Mouse (Mus musculus) heart, embryonic 10.5 days (tissue): Measurements from ENCODE around the gene Hrk. TPM values are rescaled to one million over a fixed set of nuclear protein-coding genes. Genes with fewer than 3 reads are reported as not detected.
A peak's percentile ranks its signal among the peaks of the same experiment; 100 is the strongest.

Source experiments
- DNase-seq: peaks from one replicate; pipeline ENCODE4 v3.0.0-alpha.2; 2017; ENCODE audit warnings: low spot score
- H3K27ac ChIP-seq: fragments of 300-500 bp; sonication (generic); 2 replicates; pipeline ENCODE4 v1.5.1; 2016; ENCODE audit warnings: mild to moderate bottlenecking
- H3K27me3 ChIP-seq: fragments of 300-500 bp; sonication (generic); 2 replicates; pipeline ENCODE4 v1.6.1; 2016; ENCODE audit warnings: mild to moderate bottlenecking; ENCODE audit not compliant: poor library complexity, insufficient read depth, severe bottlenecking
- H3K36me3 ChIP-seq: fragments of 300-500 bp; sonication (generic); 2 replicates; pipeline ENCODE4 v1.6.1; 2016; ENCODE audit warnings: mild to moderate bottlenecking, moderate library complexity
- H3K4me1 ChIP-seq: fragments of 300-500 bp; sonication (generic); 2 replicates; pipeline ENCODE4 v1.6.1; 2016; ENCODE audit warnings: mild to moderate bottlenecking
- H3K4me3 ChIP-seq: fragments of 300-500 bp; sonication (generic); 2 replicates; pipeline ENCODE4 v1.5.1; 2016; ENCODE audit warnings: mild to moderate bottlenecking, moderate library complexity
- H3K9me3 ChIP-seq: fragments of 300-500 bp; sonication (generic); 2 replicates; pipeline ENCODE4 v1.6.1; 2016; ENCODE audit warnings: mild to moderate bottlenecking, moderate library complexity
- WGBS: fragments of 180-500 bp; shearing (Covaris S2); methylation state at CpG from one replicate; pipeline ENCODE4 v1.1.7; 2016; 5-methylcytosine and 5-hydroxymethylcytosine counted together
- polyA plus RNA-seq: library from polyadenylated mRNA; unstranded; fragments of >200 nt; fragmentation: Nextera tagmentation; extraction: Ambion mirVana; gene quantifications from 2 replicates; pipeline ENCODE4 v1.2.1, GENCODE M21; 2016

Hrk gene
- polyA plus RNA-seq, 1 experiment from 2014 or later: not detected

GRCm38 (mm10) chr5:118144327-118144726 is 20.1 kb upstream of the Hrk start:
- DNase-seq: peak; percentile 71
- WGBS: 75% methylated on average over 4 of the region's 4 CpGs
- Histone ChIP-seq H3K4me3 (no peak overlapping the region), H3K27me3 (no peaks in the 10 kb centered on the region), H3K27ac (no peak overlapping the region), H3K4me1 (peaks cover 55% of the 10 kb centered on the region), H3K9me3 (no peaks in the 10 kb centered on the region), H3K36me3 (peaks cover 41% of the 10 kb centered on the region)

- H3K27ac ChIP-seq: no peak overlapping the region
- no peak overlapping the region for H3K4me3 ChIP-seq
- DNase-seq: peak; percentile 57
- WGBS: 52% methylated on average over 6 of the region's 6 CpGs
- H3K4me1 ChIP-seq: peaks cover 57% of the 10 kb centered on the region
- no peaks in the 10 kb centered on the region for H3K9me3 ChIP-seq
- peaks cover 37% of the 10 kb centered on the region for H3K36me3 ChIP-seq
- H3K27me3 ChIP-seq: no peaks in the 10 kb centered on the region
Observed at GRCm38 (mm10) chr5:118144770-118145169, 19.7 kb upstream of the Hrk start.

- DNase-seq: no peak
- Histone ChIP-seq H3K4me1 (peaks cover 61% of the 10 kb centered on the region), H3K36me3 (peaks cover 31% of the 10 kb centered on the region), H3K4me3 (no peak overlapping the region), H3K9me3 (no peaks in the 10 kb centered on the region), H3K27me3 (no peaks in the 10 kb centered on the region), H3K27ac (peak overlapping the region; percentile 24; the same call in 1 of the 2 replicates)
- WGBS: 91% methylated on average over 3 of the region's 3 CpGs
Observed at GRCm38 (mm10) chr5:118145458-118145857, 19.0 kb upstream of the Hrk start.

GRCm38 (mm10) chr5:118145999-118146679 is 18.3 kb upstream of the Hrk start:
- 51% methylated on average over 15 of the region's 15 CpGs for WGBS
- no peak overlapping the region for H3K4me3 ChIP-seq
- no peak for DNase-seq
- H3K27ac ChIP-seq: peak overlapping the region; percentile 24; the same call in 1 of the 2 replicates
- peaks cover 57% of the 10 kb centered on the region for H3K4me1 ChIP-seq
- peaks cover 26% of the 10 kb centered on the region for H3K36me3 ChIP-seq
- H3K9me3 ChIP-seq: no peaks in the 10 kb centered on the region
- no peaks in the 10 kb centered on the region for H3K27me3 ChIP-seq

GRCm38 (mm10) chr5:118147264-118147663 is 17.2 kb upstream of the Hrk start:
- H3K36me3 ChIP-seq: peaks cover 24% of the 10 kb centered on the region
- no peak overlapping the region; the same call in 1 of the 2 replicates for H3K27ac ChIP-seq
- H3K27me3 ChIP-seq: no peaks in the 10 kb centered on the region
- H3K4me1 ChIP-seq: peaks cover 57% of the 10 kb centered on the region
- no peak overlapping the region for H3K4me3 ChIP-seq
- WGBS: 82% methylated on average over 10 of the region's 10 CpGs
- H3K9me3 ChIP-seq: no peaks in the 10 kb centered on the region
- no peak for DNase-seq

- H3K27me3 ChIP-seq: no peaks in the 10 kb centered on the region
- WGBS: 59% methylated on average over 3 of the region's 3 CpGs
- H3K9me3 ChIP-seq: no peaks in the 10 kb centered on the region
- no peak overlapping the region for H3K4me3 ChIP-seq
- DNase-seq: peak; percentile 75
- peaks cover 70% of the 10 kb centered on the region for H3K4me1 ChIP-seq
- peaks cover 27% of the 10 kb centered on the region for H3K36me3 ChIP-seq
- no peak overlapping the region for H3K27ac ChIP-seq
Observed at GRCm38 (mm10) chr5:118149711-118150110, 14.7 kb upstream of the Hrk start.

GRCm38 (mm10) chr5:118154839-118155564 is 9.4 kb upstream of the Hrk start, which contains the start of gene Fbxw8:
Gene Fbxw8, minus strand, starts transcription at chr5:118155464.
- peak; percentile 93 for DNase-seq
- Histone ChIP-seq H3K27ac (peak within 1 kb of the TSS; percentile 95), H3K27me3 (peaks cover 4% of the 10 kb centered on the region; the same call in 1 of the 2 replicates), H3K4me1 (peaks cover 34% of the 10 kb centered on the region), H3K36me3 (peaks cover 21% of the 10 kb centered on the region), H3K9me3 (no peaks in the 10 kb centered on the region), H3K4me3 (peak within 1 kb of the TSS; percentile 100)
- WGBS: under 1% methylated on average over 67 of the region's 67 CpGs

GRCm38 (mm10) chr5:118155565-118155947 is 8.9 kb upstream of the Hrk start:
- Histone ChIP-seq H3K27ac (peak overlapping the region; percentile 95), H3K9me3 (no peaks in the 10 kb centered on the region)
- WGBS: 22% methylated on average over 9 of the region's 9 CpGs

GRCm38 (mm10) chr5:118156976-118157375 is 7.5 kb upstream of the Hrk start:
- 23% methylated on average over 4 of the region's 4 CpGs for WGBS

More at GRCm38 (mm10) chr5:118155565-118155947, 8.9 kb upstream of the Hrk start:
- peaks cover 30% of the 10 kb centered on the region for H3K4me1 ChIP-seq
- peaks cover 21% of the 10 kb centered on the region for H3K36me3 ChIP-seq
- H3K27me3 ChIP-seq: peaks cover 8% of the 10 kb centered on the region; the same call in 1 of the 2 replicates
- peak overlapping the region; percentile 100 for H3K4me3 ChIP-seq
- DNase-seq: no peak

GRCm38 (mm10) chr5:118160691-118161090 is 3.8 kb upstream of the Hrk start:
- 47% methylated on average over 4 of the region's 4 CpGs for WGBS
- Histone ChIP-seq H3K27ac (no peak overlapping the region), H3K9me3 (no peaks in the 10 kb centered on the region), H3K27me3 (peaks cover 55% of the 10 kb centered on the region), H3K36me3 (no peaks in the 10 kb centered on the region), H3K4me1 (peaks cover 6% of the 10 kb centered on the region; the same call in 1 of the 2 replicates), H3K4me3 (no peak overlapping the region)
- no peak for DNase-seq

More at GRCm38 (mm10) chr5:118156976-118157375, 7.5 kb upstream of the Hrk start:
- no peak overlapping the region for H3K4me3 ChIP-seq
- 0 out of 2 replicates have a peak overlapping the region, but pooled peaks have one; percentile 24 for H3K27ac ChIP-seq
- H3K27me3 ChIP-seq: peaks cover 23% of the 10 kb centered on the region
- H3K36me3 ChIP-seq: peaks cover 15% of the 10 kb centered on the region
- peaks cover 30% of the 10 kb centered on the region for H3K4me1 ChIP-seq
- H3K9me3 ChIP-seq: no peaks in the 10 kb centered on the region
- peak; percentile 82 for DNase-seq

GRCm38 (mm10) chr5:118165462-118165861 is 1.0 kb downstream of the Hrk start:
- no peak overlapping the region for H3K27ac ChIP-seq
- H3K36me3 ChIP-seq: no peaks in the 10 kb centered on the region
- H3K4me1 ChIP-seq: peaks cover 10% of the 10 kb centered on the region
- no peaks in the 10 kb centered on the region for H3K9me3 ChIP-seq
- no peak overlapping the region for H3K4me3 ChIP-seq
- H3K27me3 ChIP-seq: peaks cover 92% of the 10 kb centered on the region
- DNase-seq: no peak

GRCm38 (mm10) chr5:118167561-118167995 is 3.1 kb downstream of the Hrk start:
- 61% methylated on average over 8 of the region's 8 CpGs for WGBS
- Histone ChIP-seq H3K9me3 (no peaks in the 10 kb centered on the region), H3K4me1 (peaks cover 30% of the 10 kb centered on the region), H3K36me3 (no peaks in the 10 kb centered on the region), H3K4me3 (no peak overlapping the region), H3K27ac (no peak overlapping the region), H3K27me3 (peaks cover 92% of the 10 kb centered on the region)
- no peak for DNase-seq
